Mouse (Mus musculus) CH12.LX (cell line): ENCODE results near the gene Chst8. TPM values are rescaled to one million over a fixed set of nuclear protein-coding genes. Genes with fewer than 3 reads are reported as not detected.

Source experiments
- DNase-seq: peaks from one replicate; pipeline ENCODE4 v3.0.0-alpha.2; 2013; ENCODE audit errors: extremely low read depth
- H3K27ac ChIP-seq: 2 replicates; pipeline ENCODE4 v1.5.1; 2012; ENCODE audit warnings: low read depth, mild to moderate bottlenecking, control low read depth, moderate library complexity; ENCODE audit not compliant: insufficient read depth
- H3K27me3 ChIP-seq: replicated peaks from 2 replicates; pipeline ENCODE3; 2012; ENCODE audit warnings: inconsistent platforms
- H3K36me3 ChIP-seq, 2 experiments: replicated peaks in 1 of 2; 2 replicates each; pipeline versions ENCODE3 to v1.6.1; 2012; ENCODE audit warnings: inconsistent platforms in 1 of 2, low read length in 1 of 2, mild to moderate bottlenecking in 1 of 2, mixed read lengths in 1 of 2, moderate library complexity in 1 of 2; ENCODE audit not compliant: control insufficient read depth in 1 of 2, insufficient read depth in 1 of 2
- H3K4me1 ChIP-seq, 2 experiments: 2 replicates each; pipeline ENCODE4 v1.6.1; 2012; ENCODE audit warnings: inconsistent platforms in 1 of 2, moderate library complexity in 1 of 2; ENCODE audit not compliant: insufficient read depth in 2 of 2, control insufficient read depth in 1 of 2
- H3K4me2 ChIP-seq: 2 replicates; pipeline ENCODE4 v1.6.1; 2012; ENCODE audit warnings: low read depth, mild to moderate bottlenecking, control low read depth; ENCODE audit not compliant: poor library complexity, insufficient read depth, severe bottlenecking
- H3K4me3 ChIP-seq, 3 experiments: fragments of 150-350 bp in 1 of 3; sonication (generic) in 1 of 3; replicated peaks in 1 of 3; 2 replicates each; pipeline versions ENCODE3 to v1.5.1; 2011 to 2012; ENCODE audit warnings: low read depth in 2 of 3, low read length in 2 of 3, mild to moderate bottlenecking in 2 of 3, moderate library complexity in 2 of 3, control low read depth in 1 of 3, improper control_type of control experiment in 1 of 3, inconsistent platforms in 1 of 3, mixed read lengths in 1 of 3; ENCODE audit not compliant: poor library complexity in 1 of 3
- H3K79me2 ChIP-seq: replicated peaks from 2 replicates; pipeline ENCODE4 v1.6.1; 2012; ENCODE audit warnings: mild to moderate bottlenecking, moderate library complexity; ENCODE audit not compliant: control insufficient read depth, poor library complexity, insufficient read depth, severe bottlenecking; ENCODE audit errors: extremely low read depth
- H3K9ac ChIP-seq: 2 replicates; pipeline ENCODE4 v1.6.1; 2012; ENCODE audit warnings: low read depth, mild to moderate bottlenecking, control low read depth, moderate library complexity; ENCODE audit not compliant: insufficient read depth
- H3K9me3 ChIP-seq: replicated peaks from 2 replicates; pipeline ENCODE3; 2012; ENCODE audit warnings: low read length, inconsistent platforms, mixed read lengths
- BHLHE40 ChIP-seq: IDR thresholded peaks from 2 replicates; pipeline ENCODE4 v1.6.1; 2011; ENCODE audit warnings: mild to moderate bottlenecking, low read depth, low read length, improper control_type of control experiment
- ETS1 ChIP-seq: conservative IDR thresholded peaks from 2 replicates; pipeline ENCODE4 v1.6.1; 2012; ENCODE audit warnings: low read depth, mild to moderate bottlenecking, inconsistent platforms, low read length, improper control_type of control experiment, moderate library complexity
- MAFK ChIP-seq: IDR thresholded peaks from 2 replicates; pipeline ENCODE4 v1.6.1; 2011; ENCODE audit warnings: low read length, improper control_type of control experiment; ENCODE audit not compliant: insufficient replicate concordance
- MAZ ChIP-seq: IDR thresholded peaks from 2 replicates; pipeline ENCODE4 v1.6.1; 2012; ENCODE audit warnings: low read depth, mild to moderate bottlenecking, inconsistent platforms, low read length, improper control_type of control experiment, moderate library complexity
- POLR2A ChIP-seq: IDR thresholded peaks from 2 replicates; pipeline ENCODE4 v1.6.1; 2011; ENCODE audit warnings: low read depth, mild to moderate bottlenecking, improper control_type of control experiment, low read length
- RAD21 ChIP-seq: IDR thresholded peaks from 2 replicates; pipeline ENCODE4 v1.6.1; 2011; ENCODE audit warnings: low read depth, mild to moderate bottlenecking, low read length, improper control_type of control experiment, moderate library complexity
- SIN3A ChIP-seq: IDR thresholded peaks from 2 replicates; pipeline ENCODE4 v1.6.1; 2012; ENCODE audit warnings: low read length, improper control_type of control experiment, inconsistent platforms
- SMC3 ChIP-seq: IDR thresholded peaks from 2 replicates; pipeline ENCODE4 v1.6.1; 2011; ENCODE audit warnings: low read depth, low read length, improper control_type of control experiment
- TBP ChIP-seq: conservative IDR thresholded peaks from 2 replicates; pipeline ENCODE4 v1.6.1; 2011; ENCODE audit warnings: low read depth, low read length, improper control_type of control experiment
- UBTF ChIP-seq: IDR thresholded peaks from 2 replicates; pipeline ENCODE4 v1.6.1; 2012; ENCODE audit warnings: low read depth, mild to moderate bottlenecking, inconsistent platforms, low read length, improper control_type of control experiment, moderate library complexity
- dilution Hi-C: fragments of 300-500 bp; cut with MboI; formaldehyde crosslinking; loops from 2 replicates; pipeline ENCODE4 v1.14.3; 2020; ENCODE audit warnings: low sequenced_read_pairs; ENCODE audit not compliant: extremely low pct_unique_long_range_greater_than_20kb, extremely low pct_ligation_motif_present
- in situ Hi-C: fragments of 300-500 bp; cut with MboI; formaldehyde crosslinking; loops from 3 replicates; pipeline ENCODE4 v1.14.3; 2019; ENCODE audit warnings: low sequenced_read_pairs, low pct_ligation_motif_present, low pct_unique_long_range_greater_than_20kb, mixed read lengths
- polyA plus RNA-seq: library from polyadenylated mRNA; unstranded; fragments of >175 nt; gene quantifications from 2 replicates; pipeline ENCODE4 v1.2.1, GENCODE M21; 2012; ENCODE audit warnings: low read depth; ENCODE audit not compliant: insufficient read length
- total RNA-seq, 2 experiments: library from RNA; depleted of rRNA; stranded (reverse); fragments of 300-350 nt in 1 of 2; fragments of >200 nt in 1 of 2; gene quantifications; 2 replicates each; pipeline ENCODE4 v1.2.3; 2012 to 2014

Chst8 gene
- total and polyA plus RNA-seq, 3 experiments = 0.13 to 0.27 (median 0.16) TPM

GRCm38 (mm10) chr7:34636661-34637060 lies 175.8 kb downstream of the Chst8 start:
- H3K79me2 ChIP-seq = no peaks in the 10 kb centered on the region
- dilution Hi-C loops = no loop called here
- no peak overlapping the region for H3K27ac ChIP-seq
- DNase-seq = no peak
- in situ Hi-C loops = no loop called here
- H3K4me3 ChIP-seq = no peak overlapping the region
- no peaks in the 10 kb centered on the region for H3K27me3 ChIP-seq
- H3K4me1 ChIP-seq = peaks cover 11 to 53% of the 10 kb centered on the region in 2 experiments
- H3K4me2 ChIP-seq = no peak overlapping the region
- no peak for TF ChIP-seq RAD21
- no peaks in the 10 kb centered on the region for H3K9me3 ChIP-seq
- H3K36me3 ChIP-seq = peaks cover 19 to 35% of the 10 kb centered on the region in 2 experiments
- no peak overlapping the region for H3K9ac ChIP-seq

GRCm38 (mm10) chr7:34632966-34633742 lies 179.4 kb downstream of the Chst8 start:
- Histone ChIP-seq H3K9ac (no peak overlapping the region), H3K27ac (peak overlapping the region; percentile 31), H3K4me1 (peaks cover 23 to 57% of the 10 kb centered on the region in 2 experiments), H3K79me2 (no peaks in the 10 kb centered on the region), H3K36me3 (peaks cover 0 to 2% of the 10 kb centered on the region in 2 experiments), H3K27me3 (no peaks in the 10 kb centered on the region), H3K9me3 (no peaks in the 10 kb centered on the region)
- in situ Hi-C loops (no loop called here), dilution Hi-C loops (no loop called here)
- peak; percentile 80 for DNase-seq
- TF ChIP-seq MAFK (peak; percentile 55; the same call in 1 of the 2 replicates), POLR2A (no peak), MAZ (no peak), SIN3A (0 out of 2 replicates have a peak, but pooled peaks have one; percentile 33), ETS1 (peak; percentile 55), TBP (0 out of 2 replicates have a peak, but pooled peaks have one; percentile 41), BHLHE40 (0 out of 2 replicates have a peak, but pooled peaks have one; percentile 29), SMC3 (no peak), UBTF (no peak)
- TF ChIP-seq, all 38 proteins: peak for 5
- Histone ChIP-seq H3K4me2 (no peak overlapping the region), H3K4me3 (no peak overlapping the region)
